Mouse (Mus musculus) midbrain, embryonic 14.5 days (tissue): ENCODE measurements around the gene C9orf72. TPM values are rescaled to one million over a fixed set of nuclear protein-coding genes. Genes with fewer than 3 reads are reported as not detected.

ENCODE experiments used
- ATAC-seq: fragments of 200-750 bp; cut with Nextera tagmentation; 2 replicates; pipeline ENCODE4 v1.8.0; 2017; ENCODE audit warnings: moderate number of reproducible peaks, moderate library complexity; ENCODE audit not compliant: low FRiP score, low TSS enrichment
- DNase-seq: peaks from one replicate; pipeline ENCODE4 v3.0.0-alpha.2; 2015
- H3K27ac ChIP-seq: fragments of 300-500 bp; sonication (generic); replicated peaks from 2 replicates; pipeline ENCODE4 v1.5.1; 2014; ENCODE audit warnings: mild to moderate bottlenecking, low read depth, low read length, moderate library complexity
- H3K27me3 ChIP-seq: fragments of 300-500 bp; sonication (generic); 2 replicates; pipeline ENCODE4 v1.6.1; 2014; ENCODE audit warnings: low read length, control low read depth, mixed read lengths; ENCODE audit not compliant: control insufficient read depth, insufficient read depth
- H3K36me3 ChIP-seq: fragments of 300-500 bp; sonication (generic); 2 replicates; pipeline ENCODE4 v1.6.1; 2014; ENCODE audit warnings: low read length, control low read depth; ENCODE audit not compliant: control insufficient read depth, insufficient read depth
- H3K4me1 ChIP-seq: fragments of 300-500 bp; sonication (generic); 2 replicates; pipeline ENCODE4 v1.6.1; 2014; ENCODE audit warnings: mild to moderate bottlenecking, antibody characterized with exemption, low read length, control low read depth; ENCODE audit not compliant: control insufficient read depth, insufficient read depth
- H3K4me2 ChIP-seq: fragments of 300-500 bp; sonication (generic); 2 replicates; pipeline ENCODE4 v1.6.1; 2014; ENCODE audit warnings: mild to moderate bottlenecking, low read length, moderate library complexity
- H3K4me3 ChIP-seq: fragments of 300-500 bp; sonication (generic); replicated peaks from 2 replicates; pipeline ENCODE4 v1.5.1; 2014; ENCODE audit warnings: low read depth, low read length
- H3K9ac ChIP-seq: fragments of 300-500 bp; sonication (generic); replicated peaks from 2 replicates; pipeline ENCODE4 v1.6.1; 2014; ENCODE audit warnings: mild to moderate bottlenecking, low read length, moderate library complexity
- H3K9me3 ChIP-seq: fragments of 300-500 bp; sonication (generic); 2 replicates; pipeline ENCODE4 v1.6.1; 2016; ENCODE audit warnings: low read length, control low read depth, mixed read lengths; ENCODE audit not compliant: control insufficient read depth
- WGBS: fragments of 180-500 bp; shearing (Covaris S2); extraction: QIAGEN DNeasy Blood & Tissue Kit; methylation state at CpG from one replicate; pipeline ENCODE4 v1.1.7; 2014; 5-methylcytosine and 5-hydroxymethylcytosine counted together
- polyA plus RNA-seq: library from polyadenylated mRNA; unstranded; fragments of >200 nt; fragmentation: Nextera tagmentation; extraction: Ambion mirVana; gene quantifications from 2 replicates; pipeline ENCODE4 v1.2.1, GENCODE M21; 2014

C9orf72 gene
- polyA plus RNA-seq, 1 experiment from 2014 or later: 52.8 TPM

DNA sequence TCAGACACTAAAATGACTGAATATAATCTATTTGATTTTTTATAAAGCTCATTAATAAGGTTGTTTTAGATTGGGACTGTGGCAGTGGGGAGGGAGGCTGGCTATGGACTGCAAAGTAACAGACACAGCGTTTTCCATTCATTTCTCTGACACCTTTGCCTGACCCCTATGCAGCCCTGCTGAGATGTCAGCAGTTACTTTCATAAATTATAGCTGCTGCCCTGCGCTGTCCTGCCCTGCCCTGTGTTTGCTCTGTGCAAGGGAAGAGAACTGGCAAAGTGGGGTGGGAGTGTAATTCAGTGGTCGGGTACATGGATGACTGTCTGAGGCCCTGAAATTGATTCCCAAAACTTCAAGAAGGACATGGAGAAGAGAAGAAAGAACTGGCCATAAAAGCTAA, 71.9 kb downstream of the C9orf72 start:
- WGBS: 33% methylated on average over 3 of the region's 3 CpGs
- no peak for DNase-seq
- no peak for ATAC-seq
- no peak overlapping the region for H3K9ac ChIP-seq
- H3K36me3 ChIP-seq: no peaks in the 10 kb centered on the region
- H3K4me1 ChIP-seq: peaks cover 10% of the 10 kb centered on the region; the same call in 1 of the 2 replicates
- 0 out of 2 replicates have a peak, but pooled peaks cover 3% of the 10 kb centered on the region for H3K27me3 ChIP-seq
- no peak overlapping the region for H3K4me3 ChIP-seq
- H3K27ac ChIP-seq: no peak overlapping the region
- H3K4me2 ChIP-seq: no peak overlapping the region
- H3K9me3 ChIP-seq: no peaks in the 10 kb centered on the region

DNA sequence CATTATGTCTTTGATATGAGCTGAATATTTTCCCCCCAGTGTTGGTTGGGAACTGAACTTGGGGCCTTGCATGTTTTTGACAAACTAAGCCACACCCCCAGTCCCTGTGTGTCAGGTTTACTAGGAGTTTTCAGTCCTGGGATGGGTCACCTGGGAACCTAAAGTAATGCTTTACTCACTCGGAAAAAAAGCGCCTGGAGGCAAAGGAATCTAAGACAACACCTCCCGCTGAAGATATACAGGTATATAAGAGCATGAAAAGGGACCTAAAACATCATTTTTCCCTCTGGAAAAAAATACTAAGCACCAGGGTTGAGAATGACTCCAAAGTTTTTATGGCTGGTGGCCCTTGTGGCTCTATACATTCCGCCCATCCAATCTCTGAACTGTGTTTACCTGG, 74.2 kb downstream of the C9orf72 start, which contains the start of gene Ifnk:
TSS of gene Ifnk (plus strand) at position 301 of the 400 bp plus-strand sequence.
- Histone ChIP-seq H3K9ac (no peak within 1 kb of the TSS), H3K4me3 (no peak within 1 kb of the TSS), H3K4me2 (no peak within 1 kb of the TSS), H3K4me1 (peaks cover 10% of the 10 kb centered on the region; the same call in 1 of the 2 replicates), H3K9me3 (no peaks in the 10 kb centered on the region), H3K27ac (no peak within 1 kb of the TSS), H3K27me3 (0 out of 2 replicates have a peak, but pooled peaks cover 3% of the 10 kb centered on the region), H3K36me3 (no peaks in the 10 kb centered on the region)
- DNase-seq (no peak), ATAC-seq (no peak)
- WGBS: 87% methylated on average over 4 of the region's 4 CpGs

DNA sequence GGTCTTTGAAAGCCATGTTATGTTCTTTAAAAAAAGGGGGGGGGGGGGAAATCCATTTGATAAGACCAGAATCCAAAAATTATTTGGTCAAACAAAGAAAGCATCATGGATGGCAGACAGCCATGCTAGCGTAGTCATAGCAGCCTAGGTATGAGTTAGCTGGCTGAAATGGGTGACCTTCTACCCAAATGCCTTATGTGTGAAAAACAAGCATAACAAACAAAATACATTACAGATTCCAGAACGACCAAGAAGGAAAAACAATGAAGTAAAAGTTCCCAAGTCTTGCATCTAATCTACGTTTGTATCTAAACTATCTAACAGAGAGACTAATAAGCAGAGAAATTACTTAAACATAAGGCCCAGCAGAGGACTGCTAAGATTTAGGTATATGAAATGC, 75.3 kb downstream of the C9orf72 start:
- 88% methylated on average over 3 of the region's 3 CpGs for WGBS
- H3K36me3 ChIP-seq: no peaks in the 10 kb centered on the region
- peaks cover 5% of the 10 kb centered on the region; the same call in 1 of the 2 replicates for H3K4me1 ChIP-seq
- 0 out of 2 replicates have a peak, but pooled peaks cover 3% of the 10 kb centered on the region for H3K27me3 ChIP-seq
- no peaks in the 10 kb centered on the region for H3K9me3 ChIP-seq
- no peak for DNase-seq
- ATAC-seq: no peak
- no peak overlapping the region for H3K4me2 ChIP-seq
- H3K9ac ChIP-seq: no peak overlapping the region
- H3K4me3 ChIP-seq: no peak overlapping the region
- H3K27ac ChIP-seq: no peak overlapping the region

DNA sequence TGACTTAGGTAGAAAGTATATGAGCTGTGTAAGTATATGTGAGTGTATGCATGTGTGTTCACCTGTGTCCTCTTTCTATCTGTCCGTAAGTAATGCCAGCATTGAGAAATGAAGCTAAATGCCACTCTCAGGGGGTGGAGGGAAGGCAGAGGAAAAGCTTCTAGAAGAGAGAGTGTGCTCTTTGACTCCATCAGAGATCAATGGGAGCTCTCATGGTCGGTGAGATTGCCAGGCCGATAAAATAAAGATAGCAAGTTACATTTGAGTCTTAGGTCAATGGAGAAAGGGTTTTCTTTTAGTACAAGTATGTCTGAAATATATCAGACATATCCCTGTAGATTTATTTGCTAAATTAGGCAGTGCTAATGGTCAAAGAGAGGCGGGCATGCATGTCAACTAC, 77.6 kb downstream of the C9orf72 start:
- ATAC-seq: no peak
- WGBS: 91% methylated on average over 4 of the region's 4 CpGs
- no peak overlapping the region for H3K4me2 ChIP-seq

DNA sequence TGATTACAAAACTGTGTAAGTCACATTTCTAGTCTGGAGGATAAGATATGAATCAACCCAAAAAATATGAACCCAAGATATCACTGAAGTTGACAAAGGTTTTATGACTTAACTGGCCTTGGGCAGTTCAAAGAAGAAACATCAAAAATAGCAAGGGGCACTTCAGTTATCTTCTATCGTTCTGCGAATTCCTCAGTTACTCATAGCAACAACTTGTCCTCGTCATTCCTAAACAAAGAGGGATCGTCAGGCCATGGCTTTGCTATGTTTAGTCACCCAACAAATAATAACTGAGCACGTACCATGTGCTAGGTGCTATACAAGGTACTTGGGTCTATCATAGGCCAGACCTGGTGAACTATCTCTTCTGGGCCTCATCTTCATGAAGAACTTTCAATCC, 79.4 kb downstream of the C9orf72 start:
- 95% methylated on average over 5 of the region's 5 CpGs for WGBS
- no peak for ATAC-seq
- no peak for DNase-seq

More for the DNA sequence above, 77.6 kb downstream of the C9orf72 start:
- Histone ChIP-seq H3K4me3 (no peak overlapping the region), H3K36me3 (no peaks in the 10 kb centered on the region), H3K27ac (no peak overlapping the region), H3K9me3 (no peaks in the 10 kb centered on the region), H3K4me1 (no peaks in the 10 kb centered on the region), H3K9ac (no peak overlapping the region), H3K27me3 (no peaks in the 10 kb centered on the region)
- no peak for DNase-seq

DNA sequence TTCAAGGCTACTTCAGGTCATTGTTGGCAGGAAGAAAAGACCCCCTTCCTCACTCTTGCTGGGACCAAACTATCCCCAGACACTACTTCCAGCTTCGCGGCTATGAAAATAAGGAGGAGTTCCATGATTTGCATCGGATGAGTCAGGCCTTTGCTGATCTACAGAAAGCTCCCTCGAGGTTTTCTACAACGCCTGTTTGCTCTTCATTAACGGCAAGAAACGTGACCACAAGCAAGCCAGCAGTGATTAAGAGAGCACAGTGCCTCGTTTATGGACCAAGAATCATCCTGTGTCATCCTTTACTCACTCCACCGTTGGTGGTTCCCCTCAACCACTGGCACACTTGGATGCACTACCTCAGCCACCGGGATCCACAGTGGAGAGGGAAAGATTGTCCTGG, 80.2 kb downstream of the C9orf72 start:
- no peaks in the 10 kb centered on the region for H3K27me3 ChIP-seq
- 84% methylated on average over 10 of the region's 10 CpGs for WGBS
- H3K4me1 ChIP-seq: no peaks in the 10 kb centered on the region
- H3K27ac ChIP-seq: no peak overlapping the region
- no peaks in the 10 kb centered on the region for H3K36me3 ChIP-seq
- H3K9me3 ChIP-seq: no peaks in the 10 kb centered on the region
- no peak overlapping the region for H3K4me2 ChIP-seq
- ATAC-seq (no peak), DNase-seq (no peak)
- no peak overlapping the region for H3K4me3 ChIP-seq
- H3K9ac ChIP-seq: no peak overlapping the region

More for the DNA sequence above, 79.4 kb downstream of the C9orf72 start:
- H3K4me3 ChIP-seq: no peak overlapping the region
- H3K9me3 ChIP-seq: no peaks in the 10 kb centered on the region
- H3K27ac ChIP-seq: no peak overlapping the region
- no peak overlapping the region for H3K4me2 ChIP-seq
- H3K9ac ChIP-seq: no peak overlapping the region
- no peaks in the 10 kb centered on the region for H3K4me1 ChIP-seq
- H3K27me3 ChIP-seq: no peaks in the 10 kb centered on the region
- no peaks in the 10 kb centered on the region for H3K36me3 ChIP-seq

DNA sequence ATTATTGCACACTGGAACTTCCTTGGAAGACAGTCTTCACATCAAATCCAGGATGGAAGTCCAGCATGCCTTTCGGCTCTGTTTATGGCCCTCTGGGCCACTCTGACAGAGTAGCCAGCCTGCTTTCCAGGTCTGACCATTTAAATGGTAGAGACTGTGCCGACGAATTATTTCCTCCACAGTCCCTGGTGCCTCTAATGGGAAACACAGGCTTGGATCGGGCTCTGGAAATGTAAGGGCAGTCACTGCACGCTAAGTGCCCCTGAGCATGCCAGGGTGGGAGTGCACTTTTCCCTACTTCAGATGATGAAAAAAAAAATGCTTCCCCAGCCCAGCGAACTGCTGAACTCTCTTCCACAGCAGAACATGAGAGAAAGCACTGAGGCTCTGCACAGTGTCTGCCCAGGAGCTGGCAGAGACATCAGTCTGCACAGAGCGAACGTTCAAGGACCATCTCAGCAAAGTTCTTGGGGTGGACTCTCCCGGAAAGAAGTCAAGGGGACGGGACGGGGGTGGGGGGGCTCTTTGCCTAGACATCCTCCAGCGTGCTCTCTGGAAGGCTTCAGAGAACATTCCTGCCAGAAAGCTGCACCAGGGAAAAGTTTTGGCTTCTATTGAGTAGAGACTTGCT, 82.4 kb downstream of the C9orf72 start:
- H3K9ac ChIP-seq: no peak overlapping the region
- ATAC-seq (no peak), DNase-seq (no peak)
- H3K36me3 ChIP-seq: no peaks in the 10 kb centered on the region
- 91% methylated on average over 12 of the region's 12 CpGs for WGBS
- H3K4me1 ChIP-seq: no peaks in the 10 kb centered on the region
- no peak overlapping the region for H3K4me2 ChIP-seq
- H3K27me3 ChIP-seq: no peaks in the 10 kb centered on the region
- no peak overlapping the region for H3K4me3 ChIP-seq
- H3K9me3 ChIP-seq: no peaks in the 10 kb centered on the region
- no peak overlapping the region for H3K27ac ChIP-seq

Other genes with a start within 250 kb of the C9orf72 start
- not detected in 2 replicates for gene Ifnk, start 74.1 kb downstream of the C9orf72 start, polyA plus RNA-seq
- gene Mob3b, start 68.7 kb downstream of the C9orf72 start, polyA plus RNA-seq: 3.2 and 5.5 TPM in 2 replicates